ENCODE assay signal across 8 mouse cellular contexts in the genomic region with DNA sequence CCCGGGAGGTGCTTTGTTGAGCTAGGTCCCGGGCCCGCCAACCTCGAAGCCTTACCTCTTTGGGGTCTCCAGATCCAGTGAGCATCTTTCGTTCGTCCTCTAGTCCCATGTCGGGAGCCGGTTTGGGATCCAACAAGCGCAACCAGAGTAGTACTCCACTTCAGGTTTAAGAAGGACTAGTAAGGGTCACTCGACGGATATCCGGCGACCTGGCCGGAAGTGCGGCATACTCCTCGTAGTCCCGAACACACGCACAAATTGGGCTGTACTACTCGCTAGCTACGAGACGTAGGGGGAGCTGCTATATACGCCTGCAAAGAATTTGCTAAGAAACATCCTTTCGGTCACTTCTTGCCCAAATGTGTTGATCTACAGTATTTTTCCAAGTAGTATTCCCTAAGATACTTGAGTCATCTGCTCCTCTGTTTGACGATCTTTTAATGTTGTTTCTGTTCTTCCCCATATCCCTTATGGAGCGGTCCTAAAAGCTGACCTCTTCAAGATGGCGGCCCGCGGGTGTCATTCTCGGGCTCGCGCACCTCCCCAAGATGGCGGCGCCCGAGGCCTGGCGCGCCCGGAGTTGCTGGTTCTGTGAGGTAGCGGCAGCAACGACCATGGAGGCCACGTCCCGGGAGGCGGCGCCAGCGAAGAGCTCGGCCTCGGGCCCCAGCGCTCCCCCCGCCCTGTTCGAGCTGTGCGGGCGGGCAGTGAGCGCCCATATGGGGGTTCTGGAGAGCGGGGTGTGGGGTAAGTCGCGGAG. TPM values are rescaled to one million over a fixed set of nuclear protein-coding genes. Genes with fewer than 3 reads are reported as not detected.
DNase-seq lines count a peak whose midpoint lies in the region; ATAC-seq and TF ChIP-seq lines count a peak whose summit lies in the region.

TSS of gene Uqcrh (minus strand) at position 211 of the 760 bp plus-strand sequence.
TSS of gene Lrrc41 (plus strand) at position 409 of the 760 bp plus-strand sequence.

- H3K4me1 ChIP-seq in bone marrow macrophage, adult 2 months (ENCODE audit: control insufficient read depth, insufficient read depth, low read length) = peaks cover 27% of the 10 kb centered on the region
- peaks cover 2% of the 10 kb centered on the region for H3K4me1 ChIP-seq in embryonic fibroblast, embryonic 13.5 days (ENCODE audit: control insufficient read depth, insufficient read depth, low read length)
- H3K4me1 ChIP-seq in kidney, embryonic 14.5 days (ENCODE audit: control insufficient read depth, insufficient read depth, low read length) = peaks cover 26% of the 10 kb centered on the region
- peaks cover 26% of the 10 kb centered on the region for H3K4me1 ChIP-seq in limb, embryonic 15.5 days

- H3K27ac ChIP-seq in bone marrow macrophage, adult 2 months (ENCODE audit: insufficient read depth, low read depth, low read length) = peak within 1 kb of the TSS; percentile 71
- peak within 1 kb of the TSS; percentile 66 for H3K27ac ChIP-seq in embryonic fibroblast, embryonic 13.5 days (ENCODE audit: insufficient read depth, low read length)
- H3K27ac ChIP-seq in kidney, embryonic 14.5 days (ENCODE audit: low read depth, low read length) = peak within 1 kb of the TSS; percentile 95
- H3K27ac ChIP-seq in limb, embryonic 15.5 days = peak within 1 kb of the TSS; percentile 99

- peak; percentile 62; the same call in 1 of the 2 replicates for TF ChIP-seq POLR2A in bone marrow macrophage, adult 2 months (IDR thresholded peaks at IDR 0.05; ENCODE audit: borderline replicate concordance, low read depth, low read length)
- peak; percentile 92 for TF ChIP-seq POLR2A in embryonic fibroblast, embryonic 13.5 days (IDR thresholded peaks at IDR 0.05; ENCODE audit: low read depth, low read length)

- H3K36me3 ChIP-seq in kidney, embryonic 14.5 days (ENCODE audit: control insufficient read depth, insufficient read depth, low read length) = peaks cover 10% of the 10 kb centered on the region
- H3K36me3 ChIP-seq in limb, embryonic 15.5 days = peaks cover 13% of the 10 kb centered on the region; the same call in 1 of the 2 replicates

- peak within 1 kb of the TSS; percentile 99 for H3K9ac ChIP-seq in kidney, embryonic 14.5 days (ENCODE audit: low read depth, low read length)
- peak within 1 kb of the TSS; percentile 99 for H3K9ac ChIP-seq in limb, embryonic 15.5 days

- DNase-seq in A20 (ENCODE audit: low read depth, low spot score) = peak; percentile 98
- DNase-seq in heart, adult 9 months (ENCODE audit: low spot score in 2 of 2) = peak; percentile 90 to 96
- DNase-seq in monocyte, adult 2 months (ENCODE audit: low read depth in 1 of 2, low spot score in 2 of 2) = peak; percentile 85 to 93
- DNase-seq in spleen, postnatal 36 days (ENCODE audit: low spot score in 2 of 2) = peak; percentile 91 to 95

- no peaks in the 10 kb centered on the region for H3K27me3 ChIP-seq in kidney, embryonic 14.5 days (ENCODE audit: control insufficient read depth, insufficient read depth, low read length)
- H3K27me3 ChIP-seq in limb, embryonic 15.5 days = no peaks in the 10 kb centered on the region

- peak; percentile 93 for ATAC-seq in kidney, embryonic 14.5 days (ENCODE audit: low FRiP score, low TSS enrichment)
- ATAC-seq in limb, embryonic 15.5 days (ENCODE audit: insufficient number of reproducible peaks, low FRiP score, low TSS enrichment, low read depth) = peak; percentile 94

- H3K9me3 ChIP-seq in kidney, embryonic 14.5 days (ENCODE audit: control insufficient read depth, low read length) = no peaks in the 10 kb centered on the region
- H3K9me3 ChIP-seq in limb, embryonic 15.5 days = no peaks in the 10 kb centered on the region

- under 1% methylated on average over 53 of the region's 55 CpGs for WGBS in kidney, embryonic 14.5 days
- WGBS in limb, embryonic 15.5 days = under 1% methylated on average over 55 of the region's 55 CpGs

- peak within 1 kb of the TSS; percentile 74 for H3K4me2 ChIP-seq in kidney, embryonic 14.5 days (replicated peaks; ENCODE audit: low read depth, low read length)
- peak within 1 kb of the TSS; percentile 58 for H3K4me2 ChIP-seq in limb, embryonic 15.5 days

- H3K4me3 ChIP-seq in bone marrow macrophage, adult 2 months (ENCODE audit: insufficient read depth, low read length) = peak within 1 kb of the TSS; percentile 91
- H3K4me3 ChIP-seq in embryonic fibroblast, embryonic 13.5 days (ENCODE audit: insufficient read depth, low read length) = peak within 1 kb of the TSS; percentile 94
- H3K4me3 ChIP-seq in kidney, embryonic 14.5 days (ENCODE audit: low read length) = peak within 1 kb of the TSS; percentile 99
- peak within 1 kb of the TSS; percentile 96 for H3K4me3 ChIP-seq in limb, embryonic 15.5 days

- TF ChIP-seq CTCF in bone marrow macrophage, adult 2 months (IDR thresholded peaks at IDR 0.05; ENCODE audit: low read depth, low read length) = no peak
- TF ChIP-seq CTCF in embryonic fibroblast, embryonic 13.5 days (IDR thresholded peaks at IDR 0.05; ENCODE audit: borderline replicate concordance, insufficient read depth, low read length) = no peak

RNA-seq across cellular contexts. Expression of gene Uqcrh, which starts in this region (rescaled TPM):
- 470 and 523 TPM in 2 replicates for polyA plus RNA-seq in bone marrow macrophage, adult 2 months (2012; ENCODE audit: insufficient read depth, insufficient read length, missing spikeins)
- polyA plus RNA-seq in embryonic fibroblast, embryonic 13.5 days (2011; ENCODE audit: insufficient read length, low read depth, missing spikeins) = 360 and 404 TPM in 2 replicates
- polyA plus RNA-seq in kidney, embryonic 14.5 days (2014; fragmentation: Nextera tagmentation; extraction: Ambion mirVana) = 513 and 692 TPM in 2 replicates
- 456 and 471 TPM in 2 replicates for polyA plus RNA-seq in limb, embryonic 15.5 days (2015; fragmentation: Nextera tagmentation; extraction: Ambion mirVana)

RNA-seq across cellular contexts. Expression of gene Lrrc41, which starts in this region (rescaled TPM):
- 28.2 and 29.0 TPM in 2 replicates for polyA plus RNA-seq in bone marrow macrophage, adult 2 months (2012; ENCODE audit: insufficient read depth, insufficient read length, missing spikeins)
- polyA plus RNA-seq in embryonic fibroblast, embryonic 13.5 days (2011; ENCODE audit: insufficient read length, low read depth, missing spikeins) = 71.6 and 81.9 TPM in 2 replicates
- polyA plus RNA-seq in kidney, embryonic 14.5 days (2014; fragmentation: Nextera tagmentation; extraction: Ambion mirVana) = 66.6 and 78.1 TPM in 2 replicates
- polyA plus RNA-seq in limb, embryonic 15.5 days (2015; fragmentation: Nextera tagmentation; extraction: Ambion mirVana) = 78.4 and 81.8 TPM in 2 replicates

Comparison
In these comparisons a context has a peak if more than half of its experiments do, and no peak if none do; other contexts are left out.
1. Peak in every context shown above with its lines: DNase-seq, ATAC-seq, H3K4me3 ChIP-seq and H3K27ac ChIP-seq.